Mouse (Mus musculus) liver, embryonic 14.5 days (tissue): Measurements from ENCODE around the gene Abcb11.
"Not testable (repeated sequence)": the region's sequence is repeated elsewhere in the genome, so short reads cannot be mapped to it uniquely, and the experiment has no call there.

Experiments
- CTCF ChIP-seq: IDR thresholded peaks from 2 replicates; pipeline ENCODE4 v1.5.1; 2016; ENCODE audit warnings: antibody characterized with exemption, low read depth, control low read depth
- EP300 ChIP-seq: IDR thresholded peaks from 2 replicates; pipeline ENCODE4 v1.6.1; 2016; ENCODE audit warnings: antibody characterized with exemption, low read depth

DNA sequence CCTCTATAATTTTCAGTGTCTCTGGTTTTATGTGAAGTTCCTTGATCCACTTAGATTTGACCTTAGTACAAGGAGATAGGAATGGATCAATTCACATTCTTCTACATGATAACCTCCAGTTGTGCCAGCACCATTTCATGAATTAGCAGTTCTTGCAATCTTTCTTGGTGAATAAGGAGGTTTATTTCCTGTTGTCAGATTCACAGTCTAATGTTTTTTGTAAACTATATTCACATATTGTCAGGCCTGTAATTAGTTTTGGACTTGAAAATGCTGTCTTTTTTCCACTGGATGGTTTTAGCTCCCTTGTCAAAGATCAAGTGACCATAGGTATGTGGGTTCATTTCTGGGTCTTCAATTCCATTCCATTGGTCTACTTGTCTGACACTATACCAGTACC, 13.0 kb upstream of the Abcb11 start:
- not testable (repeated sequence) for TF ChIP-seq CTCF, EP300
